Mouse (Mus musculus) MEL (cell line): Measurements from ENCODE around the gene Vav2.

Source experiments
- CHD1 ChIP-seq: IDR thresholded peaks from 2 replicates; pipeline ENCODE4 v1.6.1; 2012; ENCODE audit warnings: low read depth, mild to moderate bottlenecking, inconsistent platforms, low read length, improper control_type of control experiment
- CTCF ChIP-seq, 3 experiments: IDR thresholded peaks in 2 of 3; conservative IDR thresholded peaks in 1 of 3; 2 replicates each; pipeline ENCODE4 v1.5.1; 2011 to 2012; ENCODE audit warnings: low read length in 3 of 3, low read depth in 2 of 3, mild to moderate bottlenecking in 2 of 3, improper control_type of control experiment in 1 of 3, inconsistent platforms in 1 of 3, mixed read lengths in 1 of 3, moderate library complexity in 1 of 3; ENCODE audit not compliant: control insufficient read depth in 1 of 3, insufficient read depth in 1 of 3, poor library complexity in 1 of 3, severe bottlenecking in 1 of 3
- EP300 ChIP-seq, 2 experiments: IDR thresholded peaks; 2 replicates each; pipeline ENCODE4 v1.6.1; 2011; ENCODE audit warnings: improper control_type of control experiment in 2 of 2, low read length in 2 of 2, low read depth in 1 of 2, mild to moderate bottlenecking in 1 of 2
- MAFK ChIP-seq: IDR thresholded peaks from 2 replicates; pipeline ENCODE4 v1.6.1; 2011; ENCODE audit warnings: low read depth, mild to moderate bottlenecking, low read length, improper control_type of control experiment, borderline replicate concordance
- MAZ ChIP-seq: IDR thresholded peaks from 2 replicates; pipeline ENCODE4 v1.6.1; 2012; ENCODE audit warnings: low read depth, mild to moderate bottlenecking, inconsistent platforms, low read length, improper control_type of control experiment
- MYC ChIP-seq: IDR thresholded peaks from 2 replicates; pipeline ENCODE4 v1.6.1; 2011; ENCODE audit warnings: low read depth, mild to moderate bottlenecking, low read length, improper control_type of control experiment, moderate library complexity
- NRF1 ChIP-seq: IDR thresholded peaks from 2 replicates; pipeline ENCODE4 v1.6.1; 2014; ENCODE audit warnings: low read depth, mild to moderate bottlenecking, inconsistent platforms, low read length, improper control_type of control experiment, moderate library complexity; ENCODE audit not compliant: poor library complexity, insufficient read depth, severe bottlenecking
- POLR2A ChIP-seq, 2 experiments: IDR thresholded peaks; 2 replicates each; pipeline ENCODE4 v1.6.1; 2011 to 2012; ENCODE audit warnings: low read length in 2 of 2, mild to moderate bottlenecking in 2 of 2, control low read depth in 1 of 2, improper control_type of control experiment in 1 of 2, low read depth in 1 of 2, moderate library complexity in 1 of 2; ENCODE audit not compliant: control insufficient read depth in 1 of 2, insufficient read depth in 1 of 2, poor library complexity in 1 of 2
- POLR2AphosphoS5 ChIP-seq: IDR thresholded peaks from 2 replicates; pipeline ENCODE4 v1.6.1; 2012; ENCODE audit warnings: low read depth, borderline replicate concordance, mild to moderate bottlenecking, inconsistent platforms, low read length, moderate library complexity, mixed read lengths
- SIN3A ChIP-seq: IDR thresholded peaks from 2 replicates; pipeline ENCODE4 v1.6.1; 2012; ENCODE audit warnings: low read length, improper control_type of control experiment, inconsistent platforms
- TCF12 ChIP-seq: IDR thresholded peaks from 2 replicates; pipeline ENCODE4 v1.6.1; 2014; ENCODE audit warnings: low read depth, mild to moderate bottlenecking, inconsistent platforms, low read length, improper control_type of control experiment, moderate library complexity
- ZC3H11A ChIP-seq: IDR thresholded peaks from 2 replicates; pipeline ENCODE4 v1.6.1; 2012; ENCODE audit warnings: low read depth, mild to moderate bottlenecking, inconsistent platforms, low read length, improper control_type of control experiment
- ZNF384 ChIP-seq: IDR thresholded peaks from 2 replicates; pipeline ENCODE4 v1.6.1; 2012; ENCODE audit warnings: low read depth, mild to moderate bottlenecking, inconsistent platforms, low read length, improper control_type of control experiment

DNA sequence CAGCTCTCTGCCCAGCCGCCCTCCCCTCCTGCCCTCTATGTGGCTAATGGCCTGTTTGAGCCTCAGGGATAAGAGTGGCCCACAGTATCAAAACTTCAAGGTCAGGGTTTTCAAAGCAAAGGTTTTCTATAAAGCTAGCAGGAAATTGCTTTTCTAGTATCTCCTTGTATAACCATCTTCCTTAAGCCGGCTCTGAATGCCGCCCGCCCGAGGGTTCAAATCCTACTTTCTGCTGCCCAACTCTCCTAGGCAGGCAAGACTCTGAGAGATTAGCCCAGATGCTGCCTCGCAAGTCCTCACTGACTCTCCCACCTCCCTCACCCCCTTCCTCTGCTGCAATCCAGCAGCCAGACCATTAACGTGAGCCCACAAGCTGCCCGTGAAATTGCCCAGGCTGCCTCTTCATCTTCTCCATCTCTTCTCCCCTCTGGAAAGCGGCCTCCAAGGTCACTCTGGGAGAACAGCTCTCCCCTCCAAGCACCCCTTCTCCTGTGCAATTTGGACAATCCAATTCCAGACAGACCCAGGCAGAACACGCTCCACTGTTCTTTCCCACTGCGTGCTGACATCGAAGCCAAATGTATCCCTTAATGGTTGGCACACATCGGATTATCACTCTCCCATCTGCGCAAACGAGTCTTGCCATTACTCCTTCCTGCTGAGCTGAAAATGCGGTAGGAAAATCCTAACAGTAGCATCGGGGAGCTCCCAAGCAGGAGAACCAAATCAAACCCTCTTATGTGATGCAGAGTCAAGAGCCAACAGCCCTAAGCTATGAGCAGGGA is 30.0 kb downstream of the Vav2 start:
- no peak for TF ChIP-seq CHD1
- TF ChIP-seq MYC = no peak
- no peak for TF ChIP-seq CTCF (IDR thresholded peaks at IDR 0.05 in 2 of 3, conservative IDR thresholded peaks at IDR 0.05 in 1 of 3; ENCODE audit: control insufficient read depth in 1 of 3, insufficient read depth in 1 of 3, low read depth in 2 of 3, low read length in 3 of 3, poor library complexity in 1 of 3, severe bottlenecking in 1 of 3)
- no peak for TF ChIP-seq MAFK
- TF ChIP-seq POLR2AphosphoS5 = no peak
- no peak for TF ChIP-seq MAZ
- TF ChIP-seq POLR2A (IDR thresholded peaks at IDR 0.05; ENCODE audit: control insufficient read depth in 1 of 2, insufficient read depth in 1 of 2, low read depth in 1 of 2, low read length in 2 of 2, poor library complexity in 1 of 2) = no peak
- TF ChIP-seq SIN3A = no peak
- TF ChIP-seq ZNF384 = no peak
- TF ChIP-seq TCF12 = no peak
- TF ChIP-seq ZC3H11A = no peak
- TF ChIP-seq NRF1 = no peak
- TF ChIP-seq EP300 (IDR thresholded peaks at IDR 0.05; ENCODE audit: low read depth in 1 of 2, low read length in 2 of 2) = no peak
